Mouse (Mus musculus): ENCODE results near the gene Emcn. TPM values are rescaled to one million over a fixed set of nuclear protein-coding genes. Genes with fewer than 3 reads are reported as not detected.

Emcn gene
- polyA plus RNA-seq, 1 experiment from 2014 or later = 6.3 TPM

DNA sequence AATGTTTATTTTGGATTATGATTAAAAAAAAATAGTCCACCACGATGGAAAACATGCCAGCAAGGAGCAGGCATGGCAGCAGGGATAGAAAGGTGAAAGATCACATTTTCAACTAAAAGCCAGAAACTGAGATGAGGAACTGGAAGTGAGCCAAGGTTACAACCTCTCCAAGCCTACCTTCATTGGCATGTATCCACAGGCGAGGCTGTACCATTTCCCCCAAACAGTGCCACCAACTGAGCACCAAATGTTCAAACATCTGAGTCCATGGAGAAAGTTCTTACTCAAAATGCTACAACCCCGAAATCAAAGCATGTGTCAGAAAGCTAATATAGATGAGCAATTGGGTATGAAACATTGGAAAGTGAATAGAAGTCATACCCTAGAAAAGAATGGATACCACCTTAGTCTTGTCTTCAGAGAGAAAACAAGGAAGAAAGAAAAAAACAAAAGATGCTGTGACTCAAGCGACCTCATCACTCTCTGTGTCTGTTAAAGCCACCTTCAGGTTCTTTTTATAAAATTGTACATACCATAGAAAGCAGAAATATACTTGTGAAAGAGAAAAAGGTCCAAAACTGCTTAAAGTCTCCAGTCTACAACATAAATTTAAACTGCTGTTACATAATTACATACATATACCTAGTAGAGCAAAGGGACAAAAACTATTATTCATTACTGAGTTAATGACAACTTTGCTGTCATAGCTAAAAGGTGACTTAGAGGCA lies 124.2 kb downstream of the Emcn start:
- no peak for ATAC-seq (ENCODE audit: low read depth)
- no peaks in the 10 kb centered on the region for H3K36me3 ChIP-seq (ENCODE audit: control insufficient read depth, insufficient read depth, low read length)
- 77% methylated on average over 4 of the region's 4 CpGs for whole genome bisulfite sequencing

GRCm38 (mm10) chr3:137465953-137466352 lies 125.1 kb downstream of the Emcn start:
- H3K36me3 ChIP-seq (ENCODE audit: control insufficient read depth, insufficient read depth, low read length) = no peaks in the 10 kb centered on the region
- H3K4me3 ChIP-seq (ENCODE audit: low read depth, low read length) = no peak overlapping the region
- no peak overlapping the region for H3K9ac ChIP-seq (replicated peaks; ENCODE audit: low read depth, low read length)
- no peak overlapping the region for H3K4me2 ChIP-seq (ENCODE audit: low read depth, low read length)
- 54% methylated on average over 4 of the region's 4 CpGs for WGBS
- no peak for ATAC-seq (ENCODE audit: low read depth)
- no peaks in the 10 kb centered on the region for H3K9me3 ChIP-seq (ENCODE audit: control insufficient read depth, low read length)
- H3K4me1 ChIP-seq (ENCODE audit: control insufficient read depth, insufficient read depth, low read length) = no peaks in the 10 kb centered on the region
- H3K27ac ChIP-seq (ENCODE audit: low read depth, low read length) = no peak overlapping the region
- no peaks in the 10 kb centered on the region for H3K27me3 ChIP-seq (ENCODE audit: control insufficient read depth, insufficient read depth, low read length)

More for the DNA sequence above, 124.2 kb downstream of the Emcn start:
- H3K9ac ChIP-seq (replicated peaks; ENCODE audit: low read depth, low read length) = no peak overlapping the region
- no peak overlapping the region for H3K4me2 ChIP-seq (ENCODE audit: low read depth, low read length)
- H3K27me3 ChIP-seq (ENCODE audit: control insufficient read depth, insufficient read depth, low read length) = no peaks in the 10 kb centered on the region
- H3K4me1 ChIP-seq (ENCODE audit: control insufficient read depth, insufficient read depth, low read length) = no peaks in the 10 kb centered on the region
- no peak overlapping the region for H3K27ac ChIP-seq (ENCODE audit: low read depth, low read length)
- no peaks in the 10 kb centered on the region for H3K9me3 ChIP-seq (ENCODE audit: control insufficient read depth, low read length)
- no peak overlapping the region for H3K4me3 ChIP-seq (ENCODE audit: low read depth, low read length)

GRCm38 (mm10) chr3:137466766-137467165 lies 125.9 kb downstream of the Emcn start:
- no peak overlapping the region for H3K9ac ChIP-seq (replicated peaks; ENCODE audit: low read depth, low read length)
- no peaks in the 10 kb centered on the region for H3K9me3 ChIP-seq (ENCODE audit: control insufficient read depth, low read length)
- H3K27me3 ChIP-seq (ENCODE audit: control insufficient read depth, insufficient read depth, low read length) = no peaks in the 10 kb centered on the region
- H3K36me3 ChIP-seq (ENCODE audit: control insufficient read depth, insufficient read depth, low read length) = no peaks in the 10 kb centered on the region
- no peaks in the 10 kb centered on the region for H3K4me1 ChIP-seq (ENCODE audit: control insufficient read depth, insufficient read depth, low read length)
- 97% methylated on average over 4 of the region's 4 CpGs for WGBS
- no peak overlapping the region for H3K4me3 ChIP-seq (ENCODE audit: low read depth, low read length)
- ATAC-seq (ENCODE audit: low read depth) = no peak
- no peak overlapping the region for H3K27ac ChIP-seq (ENCODE audit: low read depth, low read length)
- H3K4me2 ChIP-seq (ENCODE audit: low read depth, low read length) = no peak overlapping the region

DNA sequence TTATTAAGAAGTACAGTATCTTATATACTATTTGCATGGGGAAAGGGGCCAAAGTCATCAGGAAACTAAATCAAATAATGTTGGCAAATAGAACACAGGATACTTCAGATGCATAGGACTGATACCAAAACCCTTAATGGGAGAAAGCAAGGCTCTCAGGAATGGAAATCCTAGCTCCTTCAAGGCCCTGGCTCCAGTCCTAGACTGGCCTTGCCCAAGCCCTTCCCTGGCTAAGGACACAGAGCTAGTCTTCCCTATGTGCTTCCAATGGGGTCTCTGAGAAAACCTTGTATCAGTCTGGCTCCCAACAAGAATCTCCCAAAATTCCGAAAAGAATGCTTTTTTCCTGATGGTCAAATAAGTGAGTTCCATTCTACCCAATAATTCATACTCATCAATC lies 126.5 kb downstream of the Emcn start:
- no peaks in the 10 kb centered on the region for H3K9me3 ChIP-seq (ENCODE audit: control insufficient read depth, low read length)
- H3K36me3 ChIP-seq (ENCODE audit: control insufficient read depth, insufficient read depth, low read length) = no peaks in the 10 kb centered on the region
- no peaks in the 10 kb centered on the region for H3K4me1 ChIP-seq (ENCODE audit: control insufficient read depth, insufficient read depth, low read length)
- no peak overlapping the region for H3K4me2 ChIP-seq (ENCODE audit: low read depth, low read length)
- no peak for ATAC-seq (ENCODE audit: low read depth)
- WGBS = 94% methylated on average over 1 of the region's 1 CpGs
- H3K4me3 ChIP-seq (ENCODE audit: low read depth, low read length) = no peak overlapping the region
- no peaks in the 10 kb centered on the region for H3K27me3 ChIP-seq (ENCODE audit: control insufficient read depth, insufficient read depth, low read length)
- H3K27ac ChIP-seq (ENCODE audit: low read depth, low read length) = no peak overlapping the region
- no peak overlapping the region for H3K9ac ChIP-seq (replicated peaks; ENCODE audit: low read depth, low read length)

DNA sequence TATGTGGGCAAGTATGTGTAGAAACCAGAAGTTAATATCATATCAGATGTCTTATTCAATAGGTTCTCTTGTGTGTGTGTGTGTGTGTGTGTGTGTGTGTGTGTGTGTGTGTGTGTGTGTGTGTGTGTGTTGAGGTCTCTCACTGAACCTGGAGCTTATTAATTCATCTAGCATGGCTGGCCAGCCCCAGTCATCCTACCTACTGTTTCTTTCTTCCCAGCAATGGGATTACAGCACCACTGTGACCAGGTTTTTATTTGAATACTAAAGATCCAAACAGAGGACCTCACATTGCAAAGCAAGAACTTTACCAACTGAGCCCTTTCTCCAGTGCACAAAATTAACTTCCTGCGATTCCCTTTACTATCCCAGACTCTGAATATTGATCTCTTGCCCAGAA lies 131.3 kb downstream of the Emcn start:
- no peak overlapping the region for H3K9ac ChIP-seq (replicated peaks; ENCODE audit: low read depth, low read length)
- no peak for ATAC-seq (ENCODE audit: low read depth)
- WGBS = 91% methylated on average over 1 of the region's 1 CpGs
- no peaks in the 10 kb centered on the region for H3K9me3 ChIP-seq (ENCODE audit: control insufficient read depth, low read length)
- no peak overlapping the region for H3K4me2 ChIP-seq (ENCODE audit: low read depth, low read length)
- no peaks in the 10 kb centered on the region for H3K36me3 ChIP-seq (ENCODE audit: control insufficient read depth, insufficient read depth, low read length)
- no peak overlapping the region for H3K4me3 ChIP-seq (ENCODE audit: low read depth, low read length)
- no peak overlapping the region for H3K27ac ChIP-seq (ENCODE audit: low read depth, low read length)
- H3K4me1 ChIP-seq (ENCODE audit: control insufficient read depth, insufficient read depth, low read length) = no peaks in the 10 kb centered on the region
- H3K27me3 ChIP-seq (ENCODE audit: control insufficient read depth, insufficient read depth, low read length) = no peaks in the 10 kb centered on the region

- Histone ChIP-seq H3K27ac (ENCODE audit: low read depth, low read length) (no peak overlapping the region), H3K9me3 (ENCODE audit: control insufficient read depth, low read length) (peaks cover 2% of the 10 kb centered on the region; the same call in 1 of the 2 replicates), H3K36me3 (ENCODE audit: control insufficient read depth, insufficient read depth, low read length) (no peaks in the 10 kb centered on the region), H3K4me1 (ENCODE audit: control insufficient read depth, insufficient read depth, low read length) (no peaks in the 10 kb centered on the region), H3K4me3 (ENCODE audit: low read depth, low read length) (no peak overlapping the region), H3K9ac (replicated peaks; ENCODE audit: low read depth, low read length) (no peak overlapping the region), H3K27me3 (ENCODE audit: control insufficient read depth, insufficient read depth, low read length) (no peaks in the 10 kb centered on the region), H3K4me2 (ENCODE audit: low read depth, low read length) (no peak overlapping the region)
- ATAC-seq (ENCODE audit: low read depth) = no peak
- 57% methylated on average over 7 of the region's 7 CpGs for WGBS
Observed at GRCm38 (mm10) chr3:137479761-137480339, 139.0 kb downstream of the Emcn start.

- H3K9me3 ChIP-seq (ENCODE audit: control insufficient read depth, low read length) = peaks cover 2% of the 10 kb centered on the region; the same call in 1 of the 2 replicates
- no peak overlapping the region for H3K27ac ChIP-seq (ENCODE audit: low read depth, low read length)
- no peak overlapping the region for H3K4me2 ChIP-seq (ENCODE audit: low read depth, low read length)
- no peak overlapping the region for H3K9ac ChIP-seq (replicated peaks; ENCODE audit: low read depth, low read length)
- H3K27me3 ChIP-seq (ENCODE audit: control insufficient read depth, insufficient read depth, low read length) = no peaks in the 10 kb centered on the region
- H3K4me1 ChIP-seq (ENCODE audit: control insufficient read depth, insufficient read depth, low read length) = no peaks in the 10 kb centered on the region
- no peak overlapping the region for H3K4me3 ChIP-seq (ENCODE audit: low read depth, low read length)
- ATAC-seq (ENCODE audit: low read depth) = no peak
- H3K36me3 ChIP-seq (ENCODE audit: control insufficient read depth, insufficient read depth, low read length) = no peaks in the 10 kb centered on the region
Observed at GRCm38 (mm10) chr3:137481157-137481556, 140.3 kb downstream of the Emcn start.
